Mouse (Mus musculus) layer of hippocampus, postnatal 14 days (tissue): ENCODE results near the gene Fcgr1. TPM values are rescaled to one million over a fixed set of nuclear protein-coding genes. Genes with fewer than 3 reads are reported as not detected.
"Not testable (repeated sequence)": the region's sequence is repeated elsewhere in the genome, so short reads cannot be mapped to it uniquely, and the experiment has no call there.

Experiments used
- DNase-seq, 2 experiments: peaks; one replicate each; pipeline ENCODE4 v3.0.0; 2021 to 2022; ENCODE audit warnings: low spot score in 2 of 2, mixed read lengths in 1 of 2
- long read RNA-seq, 2 experiments: library from polyadenylated mRNA; stranded (forward); transcript quantifications; one replicate each; pipeline ENCODE4 v2.0.0; 2021
- total RNA-seq, 2 experiments: library from RNA; stranded (reverse); gene quantifications; 2 replicates each; pipeline ENCODE4 v1.2.3; 2021

The Fcgr1 gene
- 1 to 10 TPM; 2.3 to 2.5 TPM for total RNA-seq
- long read RNA-seq, experiment 1, partial matches to known transcripts = 0 of 1 reads
- long read RNA-seq, experiment 1, other reads (novel, unspliced or antisense) = 0 of 1 reads
- long read RNA-seq, experiment 2 = 0 reads

- no peak for DNase-seq
Measured at GRCm38 (mm10) chr3:96293787-96294186, at the start of gene Fcgr1. Fcgr1 (minus strand) TSS chr3:96293969.

GRCm38 (mm10) chr3:96342652-96343051 is 48.9 kb upstream of the Fcgr1 start:
- DNase-seq = not testable (repeated sequence)

DNA sequence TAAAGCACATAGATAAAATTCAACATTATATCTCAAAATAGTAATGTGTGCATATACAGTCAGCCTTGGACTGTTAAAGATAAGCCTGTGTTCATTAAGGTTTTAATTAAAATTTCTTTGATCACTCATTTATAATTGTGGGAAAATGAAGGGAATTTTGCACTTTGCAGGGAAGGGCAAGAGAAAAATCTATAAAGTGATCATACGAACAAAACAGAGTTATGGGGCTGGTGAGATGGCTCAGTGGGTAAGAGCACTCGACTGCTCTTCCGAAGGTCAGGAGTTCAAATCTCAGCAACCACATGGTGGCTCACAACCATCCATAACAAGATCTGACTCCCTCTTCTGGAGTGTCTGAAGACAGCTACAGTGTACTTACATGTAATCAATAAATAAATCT is 48.3 kb upstream of the Fcgr1 start:
- not testable (repeated sequence) for DNase-seq

- no peak for DNase-seq
Measured at GRCm38 (mm10) chr3:96340611-96341312, 47.0 kb upstream of the Fcgr1 start.

GRCm38 (mm10) chr3:96338849-96339480 is 45.2 kb upstream of the Fcgr1 start:
- DNase-seq = no peak

DNA sequence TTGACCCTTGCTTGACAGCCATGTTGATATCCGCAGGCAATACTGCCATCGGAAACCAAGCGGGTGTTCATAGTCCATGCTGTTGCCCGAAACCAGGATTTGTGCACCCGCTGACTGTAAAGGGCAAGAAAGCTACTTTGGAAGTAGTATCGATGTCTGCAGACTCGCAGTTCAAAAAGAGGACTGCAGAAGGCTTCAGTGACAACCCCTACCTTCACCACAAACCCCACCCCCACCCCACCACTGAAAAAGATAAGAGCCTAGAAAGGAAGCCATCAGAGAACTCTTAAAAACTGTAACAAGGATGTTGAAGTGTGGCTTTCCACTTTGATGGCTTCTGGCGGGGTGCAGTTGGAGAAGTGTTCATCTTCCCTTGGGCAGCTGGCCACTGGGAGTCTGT is 44.3 kb upstream of the Fcgr1 start:
- DNase-seq = no peak

- DNase-seq = no peak
Measured at GRCm38 (mm10) chr3:96337269-96337668, 43.5 kb upstream of the Fcgr1 start.

DNA sequence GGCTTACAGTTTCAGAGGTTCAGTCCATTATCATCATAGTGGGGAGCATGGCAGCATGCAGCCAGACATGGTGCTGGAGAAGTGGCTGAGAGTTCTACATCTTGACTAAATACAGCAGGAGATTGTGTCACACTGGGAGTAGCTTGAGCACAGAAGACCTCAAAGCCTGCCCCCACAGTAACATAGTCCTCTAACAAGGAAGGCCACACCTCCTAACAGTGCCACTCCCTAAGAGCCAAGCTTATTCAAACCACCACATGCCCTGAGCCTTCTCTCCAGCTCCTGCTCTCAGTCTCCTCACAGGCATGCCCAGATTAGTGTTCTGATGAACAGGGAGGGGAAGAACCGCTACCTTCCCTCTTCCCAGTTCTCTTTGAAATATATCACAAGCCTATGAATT is 42.9 kb upstream of the Fcgr1 start:
- DNase-seq = no peak

- DNase-seq = no peak
Measured at GRCm38 (mm10) chr3:96335591-96335990, 41.8 kb upstream of the Fcgr1 start.

DNA sequence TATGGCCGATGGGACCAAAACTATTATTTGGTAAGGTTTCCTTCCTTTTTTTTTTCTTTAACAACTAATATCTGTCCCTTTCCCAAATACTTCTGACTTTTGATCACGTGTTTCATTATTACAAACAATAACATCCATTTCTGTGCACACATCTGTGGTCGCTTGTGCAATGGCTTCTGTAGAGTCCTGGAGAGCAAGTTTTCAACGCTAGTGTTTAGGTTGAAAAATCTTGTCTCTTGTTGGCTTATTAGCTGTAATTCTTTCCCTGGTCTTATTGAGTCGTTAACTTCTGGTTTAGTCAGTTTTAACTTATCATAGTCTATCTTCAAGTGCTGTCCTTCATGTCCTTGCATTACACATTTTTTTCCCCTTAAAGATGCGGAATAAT is 41.4 kb upstream of the Fcgr1 start:
- no peak for DNase-seq

GRCm38 (mm10) chr3:96334175-96335162 is 40.7 kb upstream of the Fcgr1 start:
- no peak for DNase-seq

GRCm38 (mm10) chr3:96333396-96334174 is 39.8 kb upstream of the Fcgr1 start:
- no peak for DNase-seq

- DNase-seq = no peak
Measured at GRCm38 (mm10) chr3:96332631-96333395, 39.0 kb upstream of the Fcgr1 start.

DNA sequence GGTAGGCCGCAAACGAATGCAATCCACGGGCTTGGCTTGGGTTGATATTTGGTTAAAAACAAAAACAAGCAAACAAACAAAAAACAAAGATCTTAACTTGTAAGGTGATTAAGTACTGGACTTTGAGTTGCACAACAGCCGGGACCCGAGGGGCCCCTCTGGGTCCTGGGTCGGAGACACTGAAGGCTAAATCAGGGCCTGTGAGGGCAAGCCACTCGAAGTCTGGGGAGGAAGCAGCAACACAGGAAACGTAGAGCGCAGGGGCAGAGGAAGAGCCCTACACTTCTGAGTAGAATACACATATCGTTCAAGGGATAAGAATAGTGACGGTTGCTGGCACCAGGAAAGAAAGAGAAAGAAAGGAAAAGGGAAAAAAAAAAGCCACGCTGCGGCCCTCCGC is 38.2 kb upstream of the Fcgr1 start:
- DNase-seq = no peak

DNA sequence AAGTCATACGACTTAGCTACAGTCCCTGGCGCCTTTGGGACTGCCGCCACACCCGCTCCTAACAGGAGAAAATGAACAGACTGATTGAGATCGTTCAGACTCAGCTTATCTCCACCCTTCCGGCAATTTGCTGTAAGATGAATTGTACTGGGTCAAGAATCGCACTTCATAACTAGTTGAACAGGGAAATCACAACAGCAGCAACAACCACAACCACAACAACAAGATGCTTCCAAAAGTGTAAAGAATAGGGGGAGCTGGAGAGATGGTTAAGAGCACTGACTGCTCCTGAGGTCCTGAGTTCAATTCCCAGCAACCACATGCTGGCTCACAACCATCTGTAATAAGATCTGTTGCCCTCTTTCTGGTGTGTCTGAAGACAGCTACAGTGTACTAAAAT is 37.7 kb upstream of the Fcgr1 start:
- no peak for DNase-seq

DNA sequence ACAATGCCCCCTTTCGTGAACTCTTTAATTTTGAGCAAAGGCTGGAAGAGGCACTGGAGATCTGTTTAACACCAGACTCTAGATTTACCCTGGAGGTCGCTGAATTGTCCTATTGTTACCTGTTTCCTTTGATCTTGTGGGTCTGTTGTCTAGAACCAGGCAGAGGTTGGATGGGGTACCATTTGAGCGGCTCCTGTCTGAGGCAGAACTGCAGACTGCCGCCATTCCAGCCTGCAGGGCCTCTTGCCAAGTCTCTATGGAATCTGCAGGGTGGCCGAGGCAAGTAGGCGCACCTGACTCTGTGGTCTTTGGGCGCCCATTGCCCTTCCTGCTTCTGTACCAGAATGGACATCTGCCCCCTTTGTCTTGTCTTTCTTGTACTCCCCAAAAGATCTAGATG is 36.8 kb upstream of the Fcgr1 start:
- DNase-seq = no peak

- no peak for DNase-seq
Measured at GRCm38 (mm10) chr3:96330181-96330580, 36.4 kb upstream of the Fcgr1 start.

DNA sequence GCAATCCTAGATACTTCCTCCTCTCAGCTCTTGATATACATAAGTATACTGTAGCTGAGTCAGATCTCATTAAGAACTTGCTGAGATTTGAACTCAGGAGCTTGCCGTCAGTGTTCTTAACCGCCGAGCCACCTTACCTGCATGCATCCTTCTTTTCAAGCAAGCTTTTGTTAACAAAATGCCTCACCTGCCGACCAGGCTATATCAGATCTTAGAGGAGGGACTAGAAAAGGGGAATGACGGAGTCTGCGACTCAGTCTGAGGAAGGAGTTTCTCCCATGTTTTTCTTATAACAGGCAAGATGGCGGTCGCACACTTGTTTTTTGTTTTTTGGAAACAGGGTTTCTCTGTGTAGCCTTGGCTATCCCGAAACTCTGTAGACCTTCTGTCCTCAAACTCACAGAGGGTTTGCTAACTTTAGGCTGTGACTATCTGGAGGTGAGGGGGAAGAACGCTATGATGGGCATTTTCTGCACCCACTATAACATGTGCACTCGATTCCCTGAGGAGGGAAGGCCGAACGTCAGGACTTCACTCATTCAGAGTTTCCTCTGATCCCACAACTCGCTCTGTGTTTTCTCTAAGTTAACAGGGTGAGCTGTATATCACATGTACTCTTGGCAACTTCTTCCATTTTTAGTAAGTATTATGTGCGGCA is 35.1 kb upstream of the Fcgr1 start:
- DNase-seq = no peak

DNA sequence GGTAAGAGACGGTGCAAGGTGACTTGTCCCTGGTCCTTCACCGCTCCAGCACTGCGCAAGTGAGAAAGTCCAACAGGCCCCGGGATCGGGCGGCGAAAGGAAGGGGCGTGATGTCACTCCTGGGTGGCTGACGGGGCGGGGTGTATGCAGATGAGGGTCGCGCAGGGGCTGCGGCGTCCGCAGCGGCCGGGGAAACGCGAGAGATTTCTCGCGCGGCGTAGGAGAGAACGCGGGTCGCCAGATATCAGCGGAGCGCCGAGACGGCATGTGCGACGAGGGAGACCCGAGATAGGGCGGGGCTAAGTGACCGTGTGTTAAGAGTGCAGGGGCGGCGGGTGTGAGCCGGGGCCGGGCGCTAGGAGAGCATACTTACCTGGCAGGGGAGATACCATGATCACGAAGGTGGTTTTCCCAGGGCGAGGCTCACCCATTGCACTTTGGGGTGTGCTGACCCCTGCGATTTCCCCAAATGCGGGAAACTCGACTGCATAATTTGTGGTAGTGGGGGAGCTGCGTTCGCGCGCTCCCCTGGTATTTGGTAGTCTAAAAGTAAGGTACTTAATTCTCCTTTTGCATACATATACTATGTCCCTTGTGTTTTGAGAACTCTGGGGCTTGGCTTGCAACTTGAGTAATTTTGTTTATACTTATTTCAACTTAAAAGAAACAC is 34.4 kb upstream of the Fcgr1 start:
- DNase-seq = not testable (repeated sequence)
